Mouse (Mus musculus) ES-E14 (cell line): ENCODE data around the gene Chst15.

Experiments used
- CHD2 ChIP-seq: IDR thresholded peaks from 2 replicates; pipeline ENCODE4 v1.6.1; 2014; ENCODE audit warnings: mild to moderate bottlenecking, low read depth, low read length, inconsistent platforms
- ZC3H11A ChIP-seq: IDR thresholded peaks from 2 replicates; pipeline ENCODE4 v1.6.1; 2012; ENCODE audit warnings: low read depth, mild to moderate bottlenecking, inconsistent platforms, low read length, borderline replicate concordance

DNA sequence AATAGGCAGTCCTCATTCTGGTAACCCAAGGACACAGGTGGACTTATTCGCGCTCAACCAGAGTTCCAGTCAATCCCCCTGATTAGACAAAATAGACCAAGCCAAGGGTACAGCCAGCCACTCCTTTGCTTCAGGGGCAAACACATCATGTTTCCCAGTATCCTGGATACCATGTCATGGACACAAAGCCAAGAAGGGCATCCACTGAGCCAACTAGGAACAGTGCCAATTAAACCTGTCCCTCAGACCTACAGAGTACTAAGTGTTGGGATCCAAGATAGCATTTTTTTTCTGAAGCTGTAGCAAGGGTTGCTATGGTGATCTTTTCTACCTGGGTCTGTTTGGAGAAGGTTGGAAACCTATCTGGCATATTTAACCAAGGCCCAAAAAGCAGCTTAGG lies 123.4 kb downstream of the Chst15 start:
- no peak for TF ChIP-seq CHD2
- TF ChIP-seq ZC3H11A = no peak
